Mouse (Mus musculus) midbrain, embryonic 10.5 days (tissue): ENCODE results near the gene Gpr35. TPM values are rescaled to one million over a fixed set of nuclear protein-coding genes. Genes with fewer than 3 reads are reported as not detected.
A peak's percentile ranks its signal among the peaks of the same experiment; 100 is the strongest.

Source experiments
- DNase-seq: peaks from one replicate; pipeline ENCODE4 v3.0.0-alpha.2; 2017; ENCODE audit warnings: low spot score
- H3K27ac ChIP-seq: fragments of 300-500 bp; sonication (generic); replicated peaks from 2 replicates; pipeline ENCODE4 v1.5.1; 2016; ENCODE audit warnings: mild to moderate bottlenecking
- H3K27me3 ChIP-seq: fragments of 300-500 bp; sonication (generic); 2 replicates; pipeline ENCODE4 v1.6.1; 2016; ENCODE audit warnings: low read depth, mild to moderate bottlenecking; ENCODE audit not compliant: poor library complexity, severe bottlenecking
- H3K36me3 ChIP-seq: fragments of 300-500 bp; sonication (generic); 2 replicates; pipeline ENCODE4 v1.6.1; 2016; ENCODE audit warnings: mild to moderate bottlenecking, moderate library complexity
- H3K4me1 ChIP-seq: fragments of 300-500 bp; sonication (generic); 2 replicates; pipeline ENCODE4 v1.6.1; 2016
- H3K4me3 ChIP-seq: fragments of 300-500 bp; sonication (generic); 2 replicates; pipeline ENCODE4 v1.5.1; 2016; ENCODE audit warnings: mild to moderate bottlenecking, moderate library complexity
- H3K9me3 ChIP-seq: fragments of 300-500 bp; sonication (generic); replicated peaks from 2 replicates; pipeline ENCODE4 v1.6.1; 2016; ENCODE audit warnings: mild to moderate bottlenecking
- WGBS: fragments of 180-500 bp; shearing (Covaris S2); methylation state at CpG from one replicate; pipeline ENCODE4 v1.1.7; 2016; 5-methylcytosine and 5-hydroxymethylcytosine counted together
- polyA plus RNA-seq: library from polyadenylated mRNA; unstranded; fragments of >200 nt; fragmentation: Nextera tagmentation; extraction: Ambion mirVana; gene quantifications from 2 replicates; pipeline ENCODE4 v1.2.1, GENCODE M21; 2016

Gpr35 gene
- 0.36 and 0.39 TPM in 2 replicates for polyA plus RNA-seq

DNA sequence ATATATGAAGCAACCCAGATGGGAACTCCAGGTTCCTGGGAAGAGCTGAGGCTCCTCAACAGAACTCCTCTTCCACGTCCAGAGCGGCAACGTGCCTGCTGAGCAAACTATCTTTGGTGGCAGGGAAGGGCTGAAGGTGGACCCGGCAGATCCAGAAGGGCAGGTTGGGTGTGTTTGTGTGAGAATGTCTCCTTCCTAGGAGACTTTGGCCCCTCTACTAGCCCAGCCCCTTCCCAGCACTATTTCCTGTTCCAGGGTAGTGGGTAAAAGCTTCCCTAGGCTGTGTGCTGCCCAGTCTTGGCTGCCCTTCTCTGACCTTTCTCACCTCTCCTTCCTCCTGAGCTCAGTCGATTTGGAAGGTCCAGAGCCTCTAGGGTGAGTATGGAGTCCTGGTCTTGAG, at the start of gene Gpr35:
Gpr35 (plus strand) TSS at position 259 of the 400 bp plus-strand sequence.
- no peaks in the 10 kb centered on the region for H3K9me3 ChIP-seq

DNA sequence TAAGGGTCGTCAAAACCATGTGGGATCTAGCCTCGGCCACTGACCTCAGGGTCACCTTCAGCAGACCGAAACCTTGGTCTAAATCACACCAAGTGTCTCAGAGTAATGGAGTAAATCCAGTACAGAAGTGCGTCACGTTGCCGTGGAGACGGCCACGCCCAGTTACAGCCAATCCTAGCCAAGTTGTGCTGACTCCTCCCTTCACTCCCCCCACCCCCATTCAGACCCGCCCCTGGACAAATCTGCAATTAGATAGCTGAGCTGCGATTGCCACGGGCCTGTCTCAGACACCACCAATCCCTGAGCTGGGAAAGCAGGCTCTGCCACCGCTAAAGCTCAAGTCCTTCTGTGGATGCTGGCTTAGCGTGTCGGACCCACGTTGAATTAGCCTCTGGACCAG, 47.9 kb upstream of the Gpr35 start, which contains the start of gene Ankmy1:
Ankmy1 (minus strand) TSS at position 121 of the 400 bp plus-strand sequence.
- Histone ChIP-seq H3K4me3 (peak within 1 kb of the TSS; percentile 48), H3K27ac (no peak within 1 kb of the TSS), H3K9me3 (no peaks in the 10 kb centered on the region), H3K4me1 (peaks cover 31% of the 10 kb centered on the region), H3K36me3 (no peaks in the 10 kb centered on the region), H3K27me3 (peaks cover 55% of the 10 kb centered on the region)
- DNase-seq, result peak; percentile 78
- 1% methylated on average over 15 of the region's 15 CpGs for WGBS

More for the DNA sequence above, at the start of gene Gpr35:
- H3K27ac ChIP-seq, result no peak within 1 kb of the TSS
- no peak within 1 kb of the TSS for H3K4me3 ChIP-seq
- WGBS, result 87% methylated on average over 5 of the region's 5 CpGs
- peaks cover 42% of the 10 kb centered on the region for H3K36me3 ChIP-seq
- H3K27me3 ChIP-seq, result no peaks in the 10 kb centered on the region
- DNase-seq, result no peak
- H3K4me1 ChIP-seq, result no peaks in the 10 kb centered on the region

DNA sequence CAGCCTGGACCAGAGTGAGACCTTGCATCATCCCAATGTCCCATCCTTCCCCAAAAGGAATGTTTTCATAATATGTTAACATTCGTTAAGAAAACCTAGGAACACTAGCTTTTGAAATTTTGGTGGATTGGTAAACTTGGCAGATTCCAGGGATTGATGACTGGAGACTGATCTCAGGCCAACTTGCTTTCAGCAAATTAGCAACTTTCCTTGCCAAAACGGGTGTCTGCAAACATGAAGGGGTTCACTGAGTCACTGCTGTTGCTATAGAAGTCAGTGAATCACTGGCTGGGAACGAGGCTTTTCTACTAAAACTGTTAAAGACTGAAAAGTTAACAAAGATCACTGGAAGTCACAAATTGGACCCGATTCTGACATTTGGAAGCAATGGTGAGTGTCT, 47.0 kb upstream of the Gpr35 start:
- Histone ChIP-seq H3K4me1 (peaks cover 35% of the 10 kb centered on the region), H3K36me3 (no peaks in the 10 kb centered on the region), H3K9me3 (no peaks in the 10 kb centered on the region), H3K4me3 (no peak overlapping the region), H3K27me3 (peaks cover 59% of the 10 kb centered on the region), H3K27ac (no peak overlapping the region)
- DNase-seq, result no peak
- WGBS, result 78% methylated on average over 4 of the region's 4 CpGs

DNA sequence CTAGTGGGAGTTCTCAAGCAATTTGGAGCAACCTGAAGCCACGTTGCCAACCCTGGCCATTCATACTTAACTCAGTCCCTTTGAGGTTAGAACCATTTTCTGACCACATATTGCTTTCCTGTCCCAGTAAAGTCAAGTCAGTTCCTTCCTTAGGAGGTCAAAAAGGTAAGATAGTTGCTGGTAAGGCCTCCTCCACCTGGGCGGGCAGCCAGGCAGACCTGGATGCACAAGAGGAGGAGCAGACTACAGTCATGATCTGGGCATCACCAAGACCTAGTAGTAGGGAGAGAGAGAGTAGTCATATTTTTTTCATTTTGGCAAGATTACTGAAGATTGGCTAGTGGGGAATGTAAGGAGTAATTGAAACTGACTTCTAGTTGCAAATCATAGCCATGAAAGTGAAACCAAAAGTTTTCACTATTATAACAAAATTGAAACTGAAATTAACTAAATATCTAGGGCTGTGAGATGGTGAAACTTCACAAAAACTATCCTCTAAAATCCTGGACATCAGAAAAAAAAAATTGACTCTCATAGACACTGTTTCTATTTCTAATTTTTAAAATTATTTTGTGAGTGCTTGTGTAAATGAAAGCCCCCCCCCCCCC, 44.9 kb upstream of the Gpr35 start:
- H3K4me1 ChIP-seq, result peaks cover 48% of the 10 kb centered on the region
- H3K27me3 ChIP-seq, result peaks cover 54% of the 10 kb centered on the region
- no peak overlapping the region for H3K4me3 ChIP-seq
- no peak overlapping the region for H3K27ac ChIP-seq
- 91% methylated on average over 2 of the region's 2 CpGs for WGBS
- no peaks in the 10 kb centered on the region for H3K9me3 ChIP-seq
- no peak for DNase-seq
- H3K36me3 ChIP-seq, result no peaks in the 10 kb centered on the region

DNA sequence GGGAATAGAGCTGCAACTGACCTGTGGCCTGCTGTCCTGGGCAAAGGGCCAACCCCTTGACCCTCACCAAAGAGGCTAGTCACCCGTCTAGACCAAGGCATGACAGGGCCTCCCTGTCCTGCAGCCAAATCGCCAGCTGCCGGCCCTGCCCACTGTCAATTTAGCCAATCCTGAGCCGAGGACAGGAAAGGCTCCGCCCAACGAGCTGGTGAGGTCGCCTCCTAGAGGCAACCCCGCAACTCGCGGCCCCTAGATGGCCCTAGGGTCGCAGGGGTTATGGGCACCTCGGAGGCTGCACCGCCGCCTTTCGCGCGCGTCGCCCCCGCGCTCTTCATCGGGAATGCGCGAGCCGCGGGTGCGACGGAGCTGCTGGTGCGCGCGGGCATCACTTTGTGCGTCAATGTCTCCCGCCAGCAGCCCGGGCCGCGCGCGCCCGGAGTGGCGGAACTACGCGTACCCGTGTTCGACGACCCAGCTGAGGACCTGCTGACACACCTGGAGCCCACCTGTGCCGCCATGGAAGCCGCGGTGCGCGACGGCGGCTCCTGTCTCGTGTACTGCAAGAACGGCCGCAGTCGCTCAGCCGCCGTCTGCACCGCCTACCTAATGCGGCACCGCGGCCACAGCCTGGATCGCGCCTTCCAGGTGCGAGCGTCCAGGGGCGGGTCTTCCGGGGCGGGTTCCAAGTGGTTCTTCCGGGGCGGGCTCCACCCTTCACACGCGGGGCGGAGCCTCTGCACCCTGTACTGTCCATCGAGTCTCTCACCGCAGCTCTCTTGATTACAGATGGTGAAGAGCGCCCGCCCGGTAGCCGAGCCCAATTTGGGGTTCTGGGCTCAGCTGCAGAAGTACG, 43.7 kb upstream of the Gpr35 start, which contains the start of gene Dusp28:
Dusp28 (plus strand) TSS at position 203 of the 853 bp plus-strand sequence.
- Histone ChIP-seq H3K36me3 (no peaks in the 10 kb centered on the region), H3K27ac (peak within 1 kb of the TSS; percentile 86), H3K27me3 (peaks cover 42% of the 10 kb centered on the region), H3K4me1 (peaks cover 58% of the 10 kb centered on the region), H3K9me3 (no peaks in the 10 kb centered on the region), H3K4me3 (peak within 1 kb of the TSS; percentile 68)
- WGBS, result under 1% methylated on average over 79 of the region's 81 CpGs
- peak; percentile 92 for DNase-seq

DNA sequence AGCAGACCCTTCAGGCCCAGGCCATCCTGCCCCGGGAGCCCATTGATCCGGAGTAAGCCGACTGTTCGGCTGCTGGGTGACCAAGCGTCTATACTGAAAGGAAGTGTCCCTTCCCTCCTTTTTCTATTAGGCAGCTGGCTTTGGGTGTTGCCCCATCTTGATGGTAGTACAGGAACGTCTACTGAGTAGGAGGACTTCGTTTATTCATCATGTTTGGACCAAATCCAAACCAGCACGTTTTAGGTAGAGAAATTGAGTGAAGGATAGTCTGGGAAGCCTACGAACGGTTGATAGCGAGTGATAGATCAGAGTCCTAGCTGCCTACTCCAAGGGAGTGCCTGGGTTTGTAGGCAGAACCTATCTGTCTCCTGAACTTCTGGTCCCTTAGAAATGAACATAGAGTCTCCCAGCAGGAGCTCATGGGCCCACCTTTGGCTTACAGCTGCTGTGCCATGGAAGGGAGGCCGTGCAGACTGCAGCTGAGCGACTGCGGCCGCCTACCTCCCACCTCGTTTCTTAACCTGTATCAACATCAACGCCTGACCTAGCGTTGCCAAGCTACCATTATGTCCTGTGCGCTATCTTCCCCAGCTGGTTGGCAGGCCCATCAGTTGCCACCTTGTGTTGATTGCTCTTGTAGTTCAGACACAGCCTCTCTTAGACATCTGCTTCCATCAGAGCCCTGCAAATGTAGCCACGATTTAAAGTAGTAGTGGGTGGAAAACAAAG, 42.9 kb upstream of the Gpr35 start:
- Histone ChIP-seq H3K9me3 (no peaks in the 10 kb centered on the region), H3K27me3 (peaks cover 36% of the 10 kb centered on the region), H3K4me3 (peak overlapping the region; percentile 68), H3K4me1 (peaks cover 59% of the 10 kb centered on the region), H3K36me3 (no peaks in the 10 kb centered on the region), H3K27ac (peak overlapping the region; percentile 86)
- WGBS, result 48% methylated on average over 20 of the region's 20 CpGs
- DNase-seq, result no peak

DNA sequence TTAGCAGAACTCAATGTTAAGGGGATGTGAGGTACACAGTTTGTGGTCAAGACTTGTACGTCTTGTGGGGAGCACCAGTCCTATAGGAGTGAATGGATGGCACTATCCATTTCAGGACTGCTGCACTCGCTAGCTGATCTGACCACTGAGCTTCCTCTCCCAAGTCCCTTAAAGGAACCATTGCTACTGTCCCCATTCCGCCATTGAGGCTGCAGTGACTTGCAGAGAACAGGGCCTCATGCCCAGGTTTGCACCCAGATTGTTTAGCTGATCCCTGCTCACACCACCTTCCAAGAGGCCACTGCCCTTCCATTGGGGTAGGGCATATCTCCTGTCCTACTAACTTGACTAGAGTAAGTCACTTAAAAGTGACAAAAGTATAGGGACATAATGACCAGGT, 42.0 kb upstream of the Gpr35 start:
- Histone ChIP-seq H3K9me3 (no peaks in the 10 kb centered on the region), H3K27me3 (peaks cover 27% of the 10 kb centered on the region), H3K36me3 (peaks cover 2% of the 10 kb centered on the region; the same call in 1 of the 2 replicates), H3K27ac (no peak overlapping the region), H3K4me1 (peaks cover 55% of the 10 kb centered on the region), H3K4me3 (no peak overlapping the region)
- no peak for DNase-seq
- 94% methylated on average over 3 of the region's 3 CpGs for WGBS

DNA sequence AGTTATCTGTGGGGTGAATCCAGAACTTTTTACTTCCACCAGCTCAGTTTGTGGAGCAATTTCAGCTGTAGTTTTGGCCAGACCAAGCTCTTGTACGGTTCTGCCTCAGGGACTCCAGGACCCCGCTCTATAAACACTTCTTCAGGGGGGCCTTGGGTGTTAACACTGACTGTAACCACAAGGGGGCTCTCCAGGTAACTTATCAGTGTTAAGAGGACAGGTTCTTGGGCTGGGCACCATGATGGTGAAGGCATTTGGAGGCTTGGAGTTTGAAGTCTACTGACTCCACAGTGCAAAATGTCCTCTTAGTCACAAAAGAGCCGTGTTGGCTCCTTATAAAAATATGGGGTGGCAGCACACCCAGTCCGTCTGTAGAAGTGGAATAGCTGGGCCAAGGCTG, 41.6 kb upstream of the Gpr35 start:
- Histone ChIP-seq H3K4me1 (peaks cover 55% of the 10 kb centered on the region), H3K4me3 (no peak overlapping the region), H3K36me3 (peaks cover 6% of the 10 kb centered on the region), H3K27ac (no peak overlapping the region), H3K27me3 (peaks cover 24% of the 10 kb centered on the region), H3K9me3 (no peaks in the 10 kb centered on the region)
- WGBS, result 75% methylated on average over 4 of the region's 4 CpGs
- peak; percentile 43 for DNase-seq

DNA sequence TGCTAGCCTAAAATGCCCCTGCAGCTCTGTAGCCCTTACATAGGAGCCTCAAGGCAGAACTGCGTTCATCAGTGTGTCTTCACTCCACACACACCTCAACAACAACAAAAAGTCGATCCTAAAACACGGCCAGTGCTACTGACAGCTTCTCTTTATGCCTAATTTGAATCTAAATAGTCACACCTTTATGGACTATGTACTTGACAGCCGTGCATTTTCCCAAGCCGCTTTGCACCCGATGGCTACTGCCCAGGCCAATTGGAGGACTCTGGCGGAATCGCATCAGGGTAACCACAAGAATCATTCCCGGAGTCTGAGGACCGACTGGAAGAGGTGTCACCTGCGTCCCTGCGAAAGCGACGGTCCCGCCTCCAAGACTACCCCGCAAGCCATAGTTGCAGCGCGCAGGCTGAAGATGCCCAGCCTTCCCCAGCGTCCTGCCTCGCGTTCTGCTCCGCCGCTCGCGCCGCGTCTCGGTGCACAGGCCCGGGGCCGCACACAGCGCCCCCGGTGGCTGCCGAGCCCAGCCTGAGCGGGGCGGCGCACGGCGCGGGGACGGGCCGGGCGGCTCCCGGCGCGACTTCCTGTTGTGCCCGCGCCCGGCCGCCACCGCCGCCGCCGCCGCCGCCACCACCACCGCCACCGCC, 40.3 kb upstream of the Gpr35 start, which contains the start of gene Rnpepl1:
Rnpepl1 (plus strand) TSS at position 545 of the 647 bp plus-strand sequence.
- peaks cover 24% of the 10 kb centered on the region for H3K27me3 ChIP-seq
- peaks cover 19% of the 10 kb centered on the region for H3K36me3 ChIP-seq
- WGBS, result 1% methylated on average over 55 of the region's 57 CpGs
- H3K4me3 ChIP-seq, result peak within 1 kb of the TSS; percentile 75
- H3K27ac ChIP-seq, result peak within 1 kb of the TSS; percentile 92
- H3K9me3 ChIP-seq, result no peaks in the 10 kb centered on the region
- H3K4me1 ChIP-seq, result peaks cover 55% of the 10 kb centered on the region
- peak; percentile 79 for DNase-seq

DNA sequence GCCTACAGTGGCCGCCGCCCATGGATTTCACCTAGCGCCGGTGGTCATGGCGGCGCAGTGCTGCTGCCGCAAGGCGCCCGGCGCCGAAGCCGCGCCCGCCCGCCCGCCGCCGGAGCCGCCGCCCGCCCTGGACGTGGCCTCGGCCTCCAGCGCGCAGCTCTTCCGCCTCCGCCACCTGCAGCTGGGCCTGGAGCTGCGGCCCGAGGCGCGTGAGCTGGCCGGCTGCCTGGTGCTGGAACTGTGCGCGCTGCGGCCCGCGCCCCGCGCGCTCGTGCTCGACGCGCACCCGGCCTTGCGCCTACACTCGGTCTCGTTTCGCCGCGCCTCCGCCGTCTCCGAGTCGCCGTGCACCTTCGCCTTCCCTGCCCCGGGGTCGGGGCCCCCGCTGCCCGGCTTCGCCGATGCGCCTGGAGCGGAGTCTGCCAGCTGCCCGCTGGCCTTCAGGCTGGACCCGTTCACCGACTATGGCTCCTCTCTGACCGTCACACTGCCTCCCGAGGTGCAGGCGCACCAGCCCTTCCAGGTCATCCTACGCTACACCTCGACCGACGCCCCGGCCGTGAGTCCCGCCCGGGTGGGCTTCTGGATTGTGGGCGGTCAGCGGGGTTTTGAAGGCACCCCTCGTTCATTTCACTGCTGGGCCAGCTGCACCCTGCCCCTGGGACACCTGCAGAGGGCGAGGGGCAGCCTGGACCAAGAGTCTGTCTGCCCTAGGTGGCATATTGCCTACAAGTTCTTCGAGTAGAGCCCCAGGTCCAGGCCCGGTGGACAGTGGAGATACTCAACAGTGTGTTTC, 39.5 kb upstream of the Gpr35 start:
- peak; percentile 65 for DNase-seq

DNA sequence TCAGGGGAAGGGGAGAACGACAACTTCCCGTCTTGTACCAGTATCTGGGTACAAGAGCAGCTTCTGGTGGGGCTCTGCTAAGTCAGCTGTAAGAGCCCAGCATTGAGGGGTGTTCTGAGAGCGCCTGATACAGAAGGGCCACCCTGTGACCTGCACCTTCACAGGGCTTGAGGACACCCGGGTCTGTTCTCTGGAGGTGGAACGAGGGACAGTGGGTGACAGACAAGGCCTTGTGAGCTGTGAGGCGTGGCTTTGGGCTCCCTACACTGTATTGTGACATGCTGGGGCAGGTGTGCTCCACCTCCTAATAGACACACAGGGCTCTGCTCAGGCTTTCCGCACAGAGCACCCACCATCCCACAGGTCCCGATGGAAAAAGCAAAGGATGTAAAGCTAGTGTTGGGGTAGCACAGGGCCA, 38.9 kb upstream of the Gpr35 start:
- H3K9me3 ChIP-seq, result no peaks in the 10 kb centered on the region
- H3K4me3 ChIP-seq, result peak overlapping the region; percentile 75
- peak overlapping the region; percentile 92 for H3K27ac ChIP-seq
- H3K4me1 ChIP-seq, result peaks cover 48% of the 10 kb centered on the region
- WGBS, result 53% methylated on average over 8 of the region's 8 CpGs
- peaks cover 24% of the 10 kb centered on the region for H3K27me3 ChIP-seq
- DNase-seq, result no peak
- peaks cover 33% of the 10 kb centered on the region for H3K36me3 ChIP-seq

More for the DNA sequence above, 39.5 kb upstream of the Gpr35 start:
- peak overlapping the region; percentile 92 for H3K27ac ChIP-seq
- H3K27me3 ChIP-seq, result peaks cover 24% of the 10 kb centered on the region
- peaks cover 27% of the 10 kb centered on the region for H3K36me3 ChIP-seq
- H3K4me1 ChIP-seq, result peaks cover 54% of the 10 kb centered on the region
- H3K9me3 ChIP-seq, result no peaks in the 10 kb centered on the region
- 2% methylated on average over 84 of the region's 85 CpGs for WGBS
- H3K4me3 ChIP-seq, result peak overlapping the region; percentile 75
